Mouse (Mus musculus): ENCODE results near the gene Rhbdl1. TPM values are rescaled to one million over a fixed set of nuclear protein-coding genes. Genes with fewer than 3 reads are reported as not detected.
"Not testable (repeated sequence)": the region's sequence is repeated elsewhere in the genome, so short reads cannot be mapped to it uniquely, and the experiment has no call there.

The Rhbdl1 gene
- polyA plus RNA-seq, 1 experiment from 2014 or later: 56.9 TPM

GRCm38 (mm10) chr17:25818851-25819780, 18.0 kb downstream of the Rhbdl1 start:
- H3K4me1 ChIP-seq: peaks cover 14% of the 10 kb centered on the region
- H3K9ac ChIP-seq (replicated peaks): no peak overlapping the region
- H3K4me3 ChIP-seq (replicated peaks): no peak overlapping the region
- no peak overlapping the region for H3K27ac ChIP-seq (replicated peaks)
- ATAC-seq (ENCODE audit: low FRiP score): no peak
- peaks cover 38% of the 10 kb centered on the region for H3K27me3 ChIP-seq (replicated peaks)
- 12% methylated on average over 46 of the region's 46 CpGs for WGBS
- H3K9me3 ChIP-seq (replicated peaks): no peaks in the 10 kb centered on the region
- peaks cover 37% of the 10 kb centered on the region for H3K36me3 ChIP-seq
- no peak overlapping the region for H3K4me2 ChIP-seq

- H3K27me3 ChIP-seq (replicated peaks): peaks cover 38% of the 10 kb centered on the region
- H3K4me1 ChIP-seq: peaks cover 20% of the 10 kb centered on the region
- ATAC-seq (ENCODE audit: low FRiP score): no peak
- H3K27ac ChIP-seq (replicated peaks): no peak overlapping the region
- H3K4me3 ChIP-seq (replicated peaks): no peak overlapping the region
- H3K4me2 ChIP-seq: no peak overlapping the region
- no peaks in the 10 kb centered on the region for H3K9me3 ChIP-seq (replicated peaks)
- 88% methylated on average over 11 of the region's 11 CpGs for WGBS
- H3K9ac ChIP-seq (replicated peaks): no peak overlapping the region
- H3K36me3 ChIP-seq: peaks cover 37% of the 10 kb centered on the region
These were observed 19.4 kb downstream of the Rhbdl1 start for GRCm38 (mm10) chr17:25817662-25818061.

- Histone ChIP-seq H3K9me3 (replicated peaks) (no peaks in the 10 kb centered on the region), H3K27ac (replicated peaks) (no peak overlapping the region; the same call in 1 of the 2 replicates), H3K9ac (replicated peaks) (peak overlapping the region; percentile 29; the same call in 1 of the 2 replicates), H3K4me1 (peaks cover 48% of the 10 kb centered on the region), H3K27me3 (replicated peaks) (peaks cover 19% of the 10 kb centered on the region), H3K36me3 (peaks cover 21% of the 10 kb centered on the region), H3K4me2 (peak overlapping the region; percentile 47), H3K4me3 (replicated peaks) (peak overlapping the region; percentile 14)
- WGBS: 2% methylated on average over 20 of the region's 20 CpGs
- no peak for ATAC-seq (ENCODE audit: low FRiP score)
These were observed 23.6 kb downstream of the Rhbdl1 start for GRCm38 (mm10) chr17:25813471-25813870.

GRCm38 (mm10) chr17:25810890-25811289, 26.2 kb downstream of the Rhbdl1 start:
- peak overlapping the region; percentile 96 for H3K4me3 ChIP-seq (replicated peaks)
- WGBS: 78% methylated on average over 4 of the region's 4 CpGs

GRCm38 (mm10) chr17:25809606-25810340, 27.3 kb downstream of the Rhbdl1 start:
- Histone ChIP-seq H3K9ac (replicated peaks) (peak overlapping the region; percentile 97), H3K27ac (replicated peaks) (peak overlapping the region; percentile 98), H3K4me1 (peaks cover 56% of the 10 kb centered on the region), H3K9me3 (replicated peaks) (no peaks in the 10 kb centered on the region), H3K4me3 (replicated peaks) (peak overlapping the region; percentile 96), H3K27me3 (replicated peaks) (no peaks in the 10 kb centered on the region), H3K4me2 (peak overlapping the region; percentile 94), H3K36me3 (no peaks in the 10 kb centered on the region)
- peak; percentile 40 for ATAC-seq (ENCODE audit: low FRiP score)
- WGBS: 4% methylated on average over 25 of the region's 25 CpGs

More at GRCm38 (mm10) chr17:25810890-25811289, 26.2 kb downstream of the Rhbdl1 start:
- H3K4me1 ChIP-seq: peaks cover 56% of the 10 kb centered on the region
- H3K4me2 ChIP-seq: peak overlapping the region; percentile 94
- H3K27ac ChIP-seq (replicated peaks): no peak overlapping the region
- H3K36me3 ChIP-seq: no peaks in the 10 kb centered on the region
- H3K9me3 ChIP-seq (replicated peaks): no peaks in the 10 kb centered on the region
- H3K27me3 ChIP-seq (replicated peaks): no peaks in the 10 kb centered on the region
- H3K9ac ChIP-seq (replicated peaks): no peak overlapping the region
- ATAC-seq (ENCODE audit: low FRiP score): no peak

DNA sequence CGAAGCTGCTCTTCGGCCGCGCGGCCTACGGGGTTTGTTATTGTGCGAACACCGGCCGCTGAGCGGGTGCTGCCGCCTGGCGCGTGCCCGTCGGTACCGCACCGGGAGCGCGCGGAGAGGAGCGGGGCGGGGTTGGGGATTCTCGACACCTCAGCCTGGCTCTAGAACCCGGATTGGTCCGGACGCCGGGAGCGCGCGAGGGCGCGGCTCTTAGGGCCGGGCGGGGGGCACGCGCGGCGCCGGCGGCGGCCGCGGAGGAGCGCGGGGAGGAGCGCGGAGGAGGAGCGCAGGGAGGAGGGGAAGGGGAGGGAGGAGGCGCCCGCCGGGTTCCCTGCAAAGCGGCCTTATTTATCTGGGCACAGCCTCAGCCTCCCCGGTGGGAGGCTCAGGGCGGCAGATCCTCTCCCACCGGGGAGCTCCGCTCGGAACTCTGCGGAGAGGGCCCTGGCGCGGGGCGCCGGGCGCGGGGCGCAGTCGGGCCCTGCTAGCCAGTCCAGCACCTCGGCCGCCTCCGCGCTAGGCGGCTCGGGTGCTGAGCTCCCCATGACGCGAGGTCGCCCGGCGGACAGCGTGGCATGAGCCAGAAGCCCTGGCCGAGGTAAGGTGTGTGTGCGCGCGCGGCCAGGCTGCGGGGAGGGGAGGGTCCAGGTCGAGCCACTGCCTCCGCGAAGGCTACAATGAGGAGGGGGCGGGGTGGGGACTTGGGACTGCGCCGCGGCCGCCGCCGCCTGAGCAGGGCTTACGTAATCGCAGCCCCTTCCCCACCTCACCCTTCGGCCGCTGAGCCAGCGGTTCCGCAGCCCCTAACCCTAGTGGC, 28.1 kb downstream of the Rhbdl1 start, which contains the start of gene Fbxl16:
Gene Fbxl16, plus strand, starts transcription at position 297 of the 817 bp plus-strand sequence.
- Histone ChIP-seq H3K36me3 (no peaks in the 10 kb centered on the region), H3K4me3 (replicated peaks) (peak within 1 kb of the TSS; percentile 96), H3K27ac (replicated peaks) (peak within 1 kb of the TSS; percentile 98), H3K4me1 (peaks cover 50% of the 10 kb centered on the region), H3K9ac (replicated peaks) (peak within 1 kb of the TSS; percentile 97), H3K27me3 (replicated peaks) (no peaks in the 10 kb centered on the region), H3K9me3 (replicated peaks) (no peaks in the 10 kb centered on the region), H3K4me2 (peak within 1 kb of the TSS; percentile 94)
- ATAC-seq (ENCODE audit: low FRiP score): peak; percentile 91
- under 1% methylated on average over 64 of the region's 100 CpGs for WGBS

DNA sequence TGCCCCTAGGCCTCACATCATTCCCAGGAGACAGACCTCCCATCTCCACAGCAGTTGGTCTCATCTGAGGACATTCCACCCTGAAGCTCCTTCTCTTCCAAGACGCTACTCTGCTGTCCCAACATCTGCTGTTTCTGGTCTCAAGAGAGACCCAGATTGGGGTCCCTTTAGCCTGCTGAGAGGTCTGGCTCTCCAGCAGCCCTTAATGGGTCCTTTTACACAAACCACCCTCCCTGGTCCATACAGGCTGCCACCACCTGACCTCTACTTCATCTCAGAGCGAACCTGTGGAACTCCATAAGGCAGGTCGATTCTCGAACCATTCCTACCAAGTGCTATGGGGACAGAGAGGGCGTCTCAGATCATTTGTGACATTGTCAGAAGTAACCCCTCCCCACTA, 29.1 kb downstream of the Rhbdl1 start:
- H3K36me3 ChIP-seq: no peaks in the 10 kb centered on the region
- H3K9ac ChIP-seq (replicated peaks): peak overlapping the region; percentile 97
- H3K4me2 ChIP-seq: peak overlapping the region; percentile 94
- no peak for ATAC-seq (ENCODE audit: low FRiP score)
- peak overlapping the region; percentile 98 for H3K27ac ChIP-seq (replicated peaks)
- no peaks in the 10 kb centered on the region for H3K9me3 ChIP-seq (replicated peaks)
- peak overlapping the region; percentile 96 for H3K4me3 ChIP-seq (replicated peaks)
- H3K4me1 ChIP-seq: peaks cover 49% of the 10 kb centered on the region
- no peaks in the 10 kb centered on the region for H3K27me3 ChIP-seq (replicated peaks)
- WGBS: 26% methylated on average over 5 of the region's 5 CpGs

DNA sequence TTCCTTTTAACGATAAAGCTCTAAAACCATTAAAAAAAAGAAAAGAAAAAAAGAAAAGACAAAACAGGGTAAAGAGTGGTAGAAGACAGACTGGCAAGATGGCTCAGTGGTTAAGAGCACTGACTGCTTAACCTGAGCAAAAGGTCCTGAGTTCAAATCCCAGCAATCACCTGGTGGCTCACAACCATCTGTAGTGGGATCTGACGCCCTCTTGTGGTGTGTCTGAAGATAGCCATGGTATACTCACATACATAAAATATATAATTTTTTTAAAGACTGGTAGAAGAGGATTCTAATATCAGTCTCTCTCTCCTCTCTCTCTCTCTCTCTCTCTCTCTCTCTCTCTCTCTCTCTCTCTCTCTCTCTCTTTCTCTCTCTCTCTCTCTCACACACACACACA, 29.6 kb downstream of the Rhbdl1 start:
- H3K4me3 ChIP-seq (replicated peaks); H3K9me3 ChIP-seq (replicated peaks); H3K36me3 ChIP-seq; H3K27me3 ChIP-seq (replicated peaks); H3K27ac ChIP-seq (replicated peaks); H3K9ac ChIP-seq (replicated peaks); H3K4me2 ChIP-seq; ATAC-seq (ENCODE audit: low FRiP score): not testable (repeated sequence)
- 46% methylated on average over 2 of the region's 2 CpGs for WGBS
- peaks cover 49% of the 10 kb centered on the region for H3K4me1 ChIP-seq

DNA sequence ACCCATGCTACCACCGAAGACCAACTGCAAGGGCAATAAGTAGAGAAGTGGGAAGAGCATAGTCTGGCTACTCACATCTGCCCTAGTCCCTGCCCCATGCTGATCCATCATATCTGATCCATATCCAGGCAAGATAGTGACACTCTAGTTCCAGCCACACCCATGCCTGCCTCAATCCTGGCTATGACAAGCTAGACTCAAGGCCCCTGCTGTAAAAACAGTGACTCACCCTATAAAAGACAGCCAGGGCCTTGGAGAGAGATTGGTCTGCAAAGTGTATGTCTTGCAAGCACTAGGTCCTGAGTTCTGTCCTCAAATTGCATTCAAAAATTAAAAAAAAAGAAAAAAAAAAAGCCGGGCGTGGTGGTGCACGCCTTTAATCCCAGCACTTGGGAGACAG, 30.6 kb downstream of the Rhbdl1 start:
- Histone ChIP-seq H3K27ac (replicated peaks) (no peak overlapping the region), H3K4me3 (replicated peaks) (no peak overlapping the region), H3K36me3 (no peaks in the 10 kb centered on the region), H3K4me2 (no peak overlapping the region), H3K9me3 (replicated peaks) (no peaks in the 10 kb centered on the region), H3K9ac (replicated peaks) (no peak overlapping the region), H3K4me1 (peaks cover 44% of the 10 kb centered on the region), H3K27me3 (replicated peaks) (no peaks in the 10 kb centered on the region)
- WGBS: 76% methylated on average over 4 of the region's 4 CpGs
- no peak for ATAC-seq (ENCODE audit: low FRiP score)

- Histone ChIP-seq H3K9me3 (replicated peaks) (no peaks in the 10 kb centered on the region), H3K4me3 (replicated peaks) (no peak overlapping the region), H3K4me1 (peaks cover 23% of the 10 kb centered on the region), H3K27me3 (replicated peaks) (no peaks in the 10 kb centered on the region), H3K9ac (replicated peaks) (peak overlapping the region; percentile 28; the same call in 1 of the 2 replicates), H3K4me2 (peak overlapping the region; percentile 19), H3K36me3 (no peaks in the 10 kb centered on the region), H3K27ac (replicated peaks) (peak overlapping the region; percentile 75)
- WGBS: 4% methylated on average over 10 of the region's 10 CpGs
- ATAC-seq (ENCODE audit: low FRiP score): peak; percentile 76
These were observed 34.1 kb downstream of the Rhbdl1 start for GRCm38 (mm10) chr17:25802825-25803517.
